Mouse (Mus musculus) heart, adult 11 months (tissue): ENCODE measurements around the gene Myh3.

Experiments used
- DNase-seq: peaks from one replicate; pipeline ENCODE4 v3.0.0; 2022

Myh3 gene

GRCm38 (mm10) chr11:67145482-67146408, 67.6 kb downstream of the Myh3 start:
- DNase-seq = peak; percentile 18

- peak; percentile 33 for DNase-seq
These were observed 68.5 kb downstream of the Myh3 start for GRCm38 (mm10) chr11:67146409-67147282.

GRCm38 (mm10) chr11:67147283-67147921, 69.3 kb downstream of the Myh3 start:
- DNase-seq = peak; percentile 82

GRCm38 (mm10) chr11:67148286-67149012, 70.3 kb downstream of the Myh3 start:
- DNase-seq = peak; percentile 23

- no peak for DNase-seq
These were observed 72.1 kb downstream of the Myh3 start for GRCm38 (mm10) chr11:67150237-67150636.

- DNase-seq = peak; percentile 1
These were observed 73.1 kb downstream of the Myh3 start for GRCm38 (mm10) chr11:67151159-67151558.
